Mouse (Mus musculus): Measurements from ENCODE around the gene Kbtbd3.

- no peak for TF ChIP-seq CTCF (IDR thresholded peaks at IDR 0.05; ENCODE audit: low read depth, low read length)
- no peak for TF ChIP-seq EP300 (IDR thresholded peaks at IDR 0.05; ENCODE audit: insufficient read depth, low read depth, low read length)
- TF ChIP-seq POLR2A (IDR thresholded peaks at IDR 0.05; ENCODE audit: insufficient read depth, low read length), result no peak
These were observed 43.5 kb downstream of the Kbtbd3 start for GRCm38 (mm10) chr9:4353163-4353562.

Data from ES-Bruce4 (cell line).